Mouse (Mus musculus): ENCODE results near the gene Cox19. TPM values are rescaled to one million over a fixed set of nuclear protein-coding genes. Genes with fewer than 3 reads are reported as not detected.

The Cox19 gene
- polyA plus RNA-seq, 1 experiment from 2014 or later: 142 TPM

- DNase-seq (ENCODE audit: low spot score) (no peak), ATAC-seq (ENCODE audit: insufficient read depth, low FRiP score, low TSS enrichment) (no peak)
- no peak overlapping the region for H3K27ac ChIP-seq (ENCODE audit: low read depth, low read length)
- no peak overlapping the region for H3K9ac ChIP-seq (ENCODE audit: low read length)
- no peak overlapping the region for H3K4me2 ChIP-seq (ENCODE audit: low read depth)
- no peaks in the 10 kb centered on the region for H3K9me3 ChIP-seq (ENCODE audit: control insufficient read depth, low read length)
- H3K4me1 ChIP-seq (ENCODE audit: control insufficient read depth, insufficient read depth, low read length): no peaks in the 10 kb centered on the region
- peaks cover 6% of the 10 kb centered on the region; the same call in 1 of the 2 replicates for H3K36me3 ChIP-seq (ENCODE audit: control insufficient read depth, insufficient read depth, low read length)
- H3K4me3 ChIP-seq (ENCODE audit: low read depth, low read length): no peak overlapping the region
- no peaks in the 10 kb centered on the region for H3K27me3 ChIP-seq (ENCODE audit: control insufficient read depth, insufficient read depth, low read length)
- WGBS: 88% methylated on average over 8 of the region's 8 CpGs
Observed at GRCm38 (mm10) chr5:139332590-139333272, 18.5 kb downstream of the Cox19 start.

- peaks cover 4% of the 10 kb centered on the region; the same call in 1 of the 2 replicates for H3K36me3 ChIP-seq (ENCODE audit: control insufficient read depth, insufficient read depth, low read length)
- no peak overlapping the region for H3K4me2 ChIP-seq (ENCODE audit: low read depth)
- DNase-seq (ENCODE audit: low spot score): peak; percentile 82
- no peak overlapping the region for H3K4me3 ChIP-seq (ENCODE audit: low read depth, low read length)
- H3K9me3 ChIP-seq (ENCODE audit: control insufficient read depth, low read length): no peaks in the 10 kb centered on the region
- H3K9ac ChIP-seq (ENCODE audit: low read length): no peak overlapping the region
- 23% methylated on average over 8 of the region's 8 CpGs for WGBS
- H3K27ac ChIP-seq (ENCODE audit: low read depth, low read length): no peak overlapping the region
- ATAC-seq (ENCODE audit: insufficient read depth, low FRiP score, low TSS enrichment): 0 out of 2 replicates have a peak, but pooled peaks have one; percentile 16
- no peaks in the 10 kb centered on the region for H3K4me1 ChIP-seq (ENCODE audit: control insufficient read depth, insufficient read depth, low read length)
- H3K27me3 ChIP-seq (ENCODE audit: control insufficient read depth, insufficient read depth, low read length): no peaks in the 10 kb centered on the region
Observed at GRCm38 (mm10) chr5:139331742-139332141, 19.5 kb downstream of the Cox19 start.

GRCm38 (mm10) chr5:139330766-139331165 is 20.5 kb downstream of the Cox19 start:
- ATAC-seq (ENCODE audit: insufficient read depth, low FRiP score, low TSS enrichment) (no peak), DNase-seq (ENCODE audit: low spot score) (no peak)
- Histone ChIP-seq H3K9me3 (ENCODE audit: control insufficient read depth, low read length) (no peaks in the 10 kb centered on the region), H3K27me3 (ENCODE audit: control insufficient read depth, insufficient read depth, low read length) (peaks cover 7% of the 10 kb centered on the region), H3K36me3 (ENCODE audit: control insufficient read depth, insufficient read depth, low read length) (no peaks in the 10 kb centered on the region), H3K4me2 (ENCODE audit: low read depth) (no peak overlapping the region), H3K27ac (ENCODE audit: low read depth, low read length) (no peak overlapping the region), H3K4me1 (ENCODE audit: control insufficient read depth, insufficient read depth, low read length) (no peaks in the 10 kb centered on the region), H3K4me3 (ENCODE audit: low read depth, low read length) (no peak overlapping the region), H3K9ac (ENCODE audit: low read length) (no peak overlapping the region)
- WGBS: 78% methylated on average over 7 of the region's 7 CpGs

- no peak for ATAC-seq (ENCODE audit: insufficient read depth, low FRiP score, low TSS enrichment)
- Histone ChIP-seq H3K4me3 (ENCODE audit: low read depth, low read length) (no peak overlapping the region), H3K4me2 (ENCODE audit: low read depth) (no peak overlapping the region), H3K36me3 (ENCODE audit: control insufficient read depth, insufficient read depth, low read length) (no peaks in the 10 kb centered on the region), H3K27me3 (ENCODE audit: control insufficient read depth, insufficient read depth, low read length) (peaks cover 34% of the 10 kb centered on the region), H3K9ac (ENCODE audit: low read length) (no peak overlapping the region), H3K9me3 (ENCODE audit: control insufficient read depth, low read length) (no peaks in the 10 kb centered on the region), H3K4me1 (ENCODE audit: control insufficient read depth, insufficient read depth, low read length) (peaks cover 4% of the 10 kb centered on the region; the same call in 1 of the 2 replicates), H3K27ac (ENCODE audit: low read depth, low read length) (no peak overlapping the region)
- DNase-seq (ENCODE audit: low spot score): no peak
- 72% methylated on average over 7 of the region's 7 CpGs for WGBS
Observed at GRCm38 (mm10) chr5:139327634-139328020, 23.6 kb downstream of the Cox19 start.

- WGBS: 73% methylated on average over 7 of the region's 7 CpGs
- no peak for ATAC-seq (ENCODE audit: insufficient read depth, low FRiP score, low TSS enrichment)
- no peak overlapping the region for H3K4me2 ChIP-seq (ENCODE audit: low read depth)
- no peaks in the 10 kb centered on the region for H3K9me3 ChIP-seq (ENCODE audit: control insufficient read depth, low read length)
- DNase-seq (ENCODE audit: low spot score): no peak
- peaks cover 4% of the 10 kb centered on the region; the same call in 1 of the 2 replicates for H3K4me1 ChIP-seq (ENCODE audit: control insufficient read depth, insufficient read depth, low read length)
- H3K9ac ChIP-seq (ENCODE audit: low read length): no peak overlapping the region
- no peak overlapping the region for H3K4me3 ChIP-seq (ENCODE audit: low read depth, low read length)
- no peaks in the 10 kb centered on the region for H3K36me3 ChIP-seq (ENCODE audit: control insufficient read depth, insufficient read depth, low read length)
- peaks cover 34% of the 10 kb centered on the region for H3K27me3 ChIP-seq (ENCODE audit: control insufficient read depth, insufficient read depth, low read length)
- no peak overlapping the region for H3K27ac ChIP-seq (ENCODE audit: low read depth, low read length)
Observed at GRCm38 (mm10) chr5:139326986-139327633, 24.1 kb downstream of the Cox19 start.

- no peaks in the 10 kb centered on the region for H3K36me3 ChIP-seq (ENCODE audit: control insufficient read depth, insufficient read depth, low read length)
- no peak overlapping the region for H3K27ac ChIP-seq (ENCODE audit: low read depth, low read length)
- no peak for DNase-seq (ENCODE audit: low spot score)
- no peak overlapping the region for H3K9ac ChIP-seq (ENCODE audit: low read length)
- 58% methylated on average over 13 of the region's 13 CpGs for WGBS
- no peak for ATAC-seq (ENCODE audit: insufficient read depth, low FRiP score, low TSS enrichment)
- H3K4me2 ChIP-seq (ENCODE audit: low read depth): no peak overlapping the region
- H3K4me1 ChIP-seq (ENCODE audit: control insufficient read depth, insufficient read depth, low read length): peaks cover 4% of the 10 kb centered on the region; the same call in 1 of the 2 replicates
- no peaks in the 10 kb centered on the region for H3K9me3 ChIP-seq (ENCODE audit: control insufficient read depth, low read length)
- H3K4me3 ChIP-seq (ENCODE audit: low read depth, low read length): no peak overlapping the region
- H3K27me3 ChIP-seq (ENCODE audit: control insufficient read depth, insufficient read depth, low read length): peaks cover 34% of the 10 kb centered on the region
Observed at GRCm38 (mm10) chr5:139326111-139326696, 25.0 kb downstream of the Cox19 start.

- Histone ChIP-seq H3K27me3 (ENCODE audit: control insufficient read depth, insufficient read depth, low read length) (peaks cover 34% of the 10 kb centered on the region), H3K4me3 (ENCODE audit: low read depth, low read length) (peak within 1 kb of the TSS; percentile 63), H3K9ac (ENCODE audit: low read length) (peak within 1 kb of the TSS; percentile 67), H3K4me1 (ENCODE audit: control insufficient read depth, insufficient read depth, low read length) (peaks cover 4% of the 10 kb centered on the region; the same call in 1 of the 2 replicates), H3K9me3 (ENCODE audit: control insufficient read depth, low read length) (no peaks in the 10 kb centered on the region), H3K4me2 (ENCODE audit: low read depth) (peak within 1 kb of the TSS; percentile 99), H3K27ac (ENCODE audit: low read depth, low read length) (0 out of 2 replicates have a peak within 1 kb of the TSS, but pooled peaks have one; percentile 8), H3K36me3 (ENCODE audit: control insufficient read depth, insufficient read depth, low read length) (no peaks in the 10 kb centered on the region)
- DNase-seq (ENCODE audit: low spot score) (peak; percentile 66), ATAC-seq (ENCODE audit: insufficient read depth, low FRiP score, low TSS enrichment) (peak; percentile 77)
- 3% methylated on average over 50 of the region's 61 CpGs for WGBS
Observed at GRCm38 (mm10) chr5:139325395-139325966, 25.7 kb downstream of the Cox19 start, which contains the start of gene Adap1. Adap1 (minus strand) TSS chr5:139325622.

- DNase-seq (ENCODE audit: low spot score) (no peak), ATAC-seq (ENCODE audit: insufficient read depth, low FRiP score, low TSS enrichment) (peak; percentile 38; the same call in 1 of the 2 replicates)
- WGBS: 3% methylated on average over 49 of the region's 62 CpGs
- Histone ChIP-seq H3K27me3 (ENCODE audit: control insufficient read depth, insufficient read depth, low read length) (peaks cover 34% of the 10 kb centered on the region), H3K9ac (ENCODE audit: low read length) (peak overlapping the region; percentile 67), H3K9me3 (ENCODE audit: control insufficient read depth, low read length) (no peaks in the 10 kb centered on the region), H3K27ac (ENCODE audit: low read depth, low read length) (0 out of 2 replicates have a peak overlapping the region, but pooled peaks have one; percentile 8), H3K4me3 (ENCODE audit: low read depth, low read length) (peak overlapping the region; percentile 63), H3K4me1 (ENCODE audit: control insufficient read depth, insufficient read depth, low read length) (peaks cover 4% of the 10 kb centered on the region; the same call in 1 of the 2 replicates), H3K36me3 (ENCODE audit: control insufficient read depth, insufficient read depth, low read length) (no peaks in the 10 kb centered on the region), H3K4me2 (ENCODE audit: low read depth) (peak overlapping the region; percentile 99)
Observed at GRCm38 (mm10) chr5:139324691-139325394, 26.4 kb downstream of the Cox19 start.

Measured in neural tube, embryonic 11.5 days (tissue).